Mouse (Mus musculus): ENCODE data around the gene Agap1. TPM values are rescaled to one million over a fixed set of nuclear protein-coding genes. Genes with fewer than 3 reads are reported as not detected.

Agap1 gene
- total RNA-seq, 2 experiments from 2014 or later = 8.0 to 16.0 TPM

GRCm38 (mm10) chr1:89734368-89734767, 279.8 kb downstream of the Agap1 start:
- no peak for ATAC-seq (replicated peaks; ENCODE audit: poor library complexity, severe bottlenecking)

GRCm38 (mm10) chr1:89735146-89735545, 280.5 kb downstream of the Agap1 start:
- no peak for ATAC-seq (replicated peaks; ENCODE audit: poor library complexity, severe bottlenecking)

GRCm38 (mm10) chr1:89736021-89736420, 281.4 kb downstream of the Agap1 start:
- no peak for ATAC-seq (replicated peaks; ENCODE audit: poor library complexity, severe bottlenecking)

- no peak for ATAC-seq (replicated peaks; ENCODE audit: poor library complexity, severe bottlenecking)
These were observed 284.6 kb downstream of the Agap1 start for GRCm38 (mm10) chr1:89739067-89739774.

GRCm38 (mm10) chr1:89739775-89740099, 285.1 kb downstream of the Agap1 start:
- ATAC-seq (replicated peaks; ENCODE audit: poor library complexity, severe bottlenecking) = no peak

GRCm38 (mm10) chr1:89742359-89742758, 287.8 kb downstream of the Agap1 start:
- peak; percentile 97 for ATAC-seq (replicated peaks; ENCODE audit: poor library complexity, severe bottlenecking)

- ATAC-seq (replicated peaks; ENCODE audit: poor library complexity, severe bottlenecking) = no peak
These were observed 291.6 kb downstream of the Agap1 start for GRCm38 (mm10) chr1:89746171-89746570.

- ATAC-seq (replicated peaks; ENCODE audit: poor library complexity, severe bottlenecking) = no peak
These were observed 295.1 kb downstream of the Agap1 start for GRCm38 (mm10) chr1:89749666-89750065.

GRCm38 (mm10) chr1:89750495-89750894, 295.9 kb downstream of the Agap1 start:
- no peak for ATAC-seq (replicated peaks; ENCODE audit: poor library complexity, severe bottlenecking)

- ATAC-seq (replicated peaks; ENCODE audit: poor library complexity, severe bottlenecking) = no peak
These were observed 296.3 kb downstream of the Agap1 start for GRCm38 (mm10) chr1:89750921-89751320.

GRCm38 (mm10) chr1:89751344-89751743, 296.7 kb downstream of the Agap1 start:
- no peak for ATAC-seq (replicated peaks; ENCODE audit: poor library complexity, severe bottlenecking)

- no peak for ATAC-seq (replicated peaks; ENCODE audit: poor library complexity, severe bottlenecking)
These were observed 298.1 kb downstream of the Agap1 start for GRCm38 (mm10) chr1:89752659-89753058.

- ATAC-seq (replicated peaks; ENCODE audit: poor library complexity, severe bottlenecking) = no peak
These were observed 300.8 kb downstream of the Agap1 start for GRCm38 (mm10) chr1:89755358-89755757.

- no peak for ATAC-seq (replicated peaks; ENCODE audit: poor library complexity, severe bottlenecking)
These were observed 301.8 kb downstream of the Agap1 start for GRCm38 (mm10) chr1:89756387-89756786.

- peak; percentile 59 for ATAC-seq (replicated peaks; ENCODE audit: poor library complexity, severe bottlenecking)
These were observed 302.9 kb downstream of the Agap1 start for GRCm38 (mm10) chr1:89757545-89757944.

- no peak for ATAC-seq (replicated peaks; ENCODE audit: poor library complexity, severe bottlenecking)
These were observed 309.3 kb downstream of the Agap1 start for GRCm38 (mm10) chr1:89763912-89764311.

GRCm38 (mm10) chr1:89766891-89767290, 312.3 kb downstream of the Agap1 start:
- ATAC-seq (replicated peaks; ENCODE audit: poor library complexity, severe bottlenecking) = no peak

GRCm38 (mm10) chr1:89769641-89770040, 315.0 kb downstream of the Agap1 start:
- ATAC-seq (replicated peaks; ENCODE audit: poor library complexity, severe bottlenecking) = no peak

GRCm38 (mm10) chr1:89770298-89770697, 315.7 kb downstream of the Agap1 start:
- no peak for ATAC-seq (replicated peaks; ENCODE audit: poor library complexity, severe bottlenecking)

GRCm38 (mm10) chr1:89775750-89776149, 321.1 kb downstream of the Agap1 start:
- ATAC-seq (replicated peaks; ENCODE audit: poor library complexity, severe bottlenecking) = no peak

- ATAC-seq (replicated peaks; ENCODE audit: poor library complexity, severe bottlenecking) = no peak
These were observed 326.1 kb downstream of the Agap1 start for GRCm38 (mm10) chr1:89780675-89781074.

- no peak for ATAC-seq (replicated peaks; ENCODE audit: poor library complexity, severe bottlenecking)
These were observed 327.3 kb downstream of the Agap1 start for GRCm38 (mm10) chr1:89781861-89782260.

GRCm38 (mm10) chr1:89786793-89787192, 332.2 kb downstream of the Agap1 start:
- peak; percentile 69 for ATAC-seq (replicated peaks; ENCODE audit: poor library complexity, severe bottlenecking)
